13 mouse cellular contexts compared by ENCODE assay signal in genomic region chr11:28811874-28812273, GRCm38 (mm10). TPM values are rescaled to one million over a fixed set of nuclear protein-coding genes. Genes with fewer than 3 reads are reported as not detected.
DNase-seq lines count a peak whose midpoint lies in the region; ATAC-seq and TF ChIP-seq lines count a peak whose summit lies in the region.
"Had no signal": no experiment of that assay in that cellular context is flagged by ENCODE, and none has a peak within 500 bp of the region (broad histone marks: within the 10 kb centered on the region; RNA-seq: fewer than 3 reads in every experiment).

No protein-coding gene starts in this region.

- no peak overlapping the region for H3K27ac ChIP-seq in heart, embryonic 12.5 days (ENCODE audit: poor library complexity, severe bottlenecking)
- no peak overlapping the region for H3K27ac ChIP-seq in lung, embryonic 14.5 days (ENCODE audit: low read depth)
- no peak overlapping the region for H3K27ac ChIP-seq in intestine, postnatal 0 days (ENCODE audit: low read depth, low read length)
- no peak overlapping the region for H3K27ac ChIP-seq in hindbrain, embryonic 13.5 days
- H3K27ac ChIP-seq: limb, embryonic 10.5 days had no signal

- TF ChIP-seq CTCF in lung, embryonic 14.5 days (IDR thresholded peaks at IDR 0.05; ENCODE audit: low read depth): peak; percentile 40
- peak; percentile 66 for TF ChIP-seq CTCF in intestine, postnatal 0 days (IDR thresholded peaks at IDR 0.05; ENCODE audit: low read depth)

- WGBS in heart, embryonic 12.5 days: 64% methylated on average over 2 of the region's 2 CpGs
- WGBS in lung, embryonic 14.5 days: 68% methylated on average over 2 of the region's 2 CpGs
- 71% methylated on average over 2 of the region's 2 CpGs for WGBS in intestine, postnatal 0 days
- WGBS in hindbrain, embryonic 13.5 days: 85% methylated on average over 2 of the region's 2 CpGs

- no peak overlapping the region for H3K4me3 ChIP-seq in heart, embryonic 12.5 days
- no peak overlapping the region for H3K4me3 ChIP-seq in lung, embryonic 14.5 days (ENCODE audit: low read depth, low read length)
- H3K4me3 ChIP-seq in intestine, postnatal 0 days (ENCODE audit: low read depth, low read length): no peak overlapping the region
- no peak overlapping the region for H3K4me3 ChIP-seq in hindbrain, embryonic 13.5 days
- H3K4me3 ChIP-seq: erythroblast, embryonic 14.5 days; limb, embryonic 10.5 days had no signal

- peak; percentile 9 for DNase-seq in heart, postnatal 4 days
- DNase-seq in lung, embryonic 14.5 days: peak; percentile 5
- no peak for DNase-seq in lung, postnatal 4 days
- peak; percentile 48 for DNase-seq in NIH3T3 (ENCODE audit: low read depth)
- no peak for DNase-seq in B cell, adult 2 months
- DNase-seq: gastrocnemius, postnatal 10 days; kidney, postnatal 25 days; thymus, postnatal 4 days had no signal

- peaks cover 7% of the 10 kb centered on the region for H3K4me1 ChIP-seq in heart, embryonic 12.5 days (replicated peaks)
- H3K4me1 ChIP-seq in lung, embryonic 14.5 days (ENCODE audit: insufficient read depth): no peaks in the 10 kb centered on the region
- H3K4me1 ChIP-seq in intestine, postnatal 0 days (replicated peaks; ENCODE audit: control insufficient read depth, insufficient read depth, low read length): no peaks in the 10 kb centered on the region
- H3K4me1 ChIP-seq in hindbrain, embryonic 13.5 days (replicated peaks): no peaks in the 10 kb centered on the region
- H3K4me1 ChIP-seq: limb, embryonic 10.5 days had no signal

- no peaks in the 10 kb centered on the region for H3K36me3 ChIP-seq in heart, embryonic 12.5 days
- H3K36me3 ChIP-seq in lung, embryonic 14.5 days (ENCODE audit: insufficient read depth): no peaks in the 10 kb centered on the region
- no peaks in the 10 kb centered on the region for H3K36me3 ChIP-seq in intestine, postnatal 0 days (ENCODE audit: control insufficient read depth, insufficient read depth)
- H3K36me3 ChIP-seq in hindbrain, embryonic 13.5 days: no peaks in the 10 kb centered on the region
- H3K36me3 ChIP-seq: limb, embryonic 10.5 days had no signal

- H3K9ac ChIP-seq in heart, embryonic 12.5 days: no peak overlapping the region
- no peak overlapping the region for H3K9ac ChIP-seq in lung, embryonic 14.5 days
- no peak overlapping the region for H3K9ac ChIP-seq in intestine, postnatal 0 days (ENCODE audit: low read depth, low read length)
- no peak overlapping the region for H3K9ac ChIP-seq in hindbrain, embryonic 13.5 days

- H3K9me3 ChIP-seq in heart, embryonic 12.5 days (replicated peaks): no peaks in the 10 kb centered on the region
- H3K9me3 ChIP-seq in lung, embryonic 14.5 days (ENCODE audit: low read depth, low read length): no peaks in the 10 kb centered on the region
- H3K9me3 ChIP-seq in intestine, postnatal 0 days (ENCODE audit: control insufficient read depth): no peaks in the 10 kb centered on the region
- H3K9me3 ChIP-seq in hindbrain, embryonic 13.5 days: no peaks in the 10 kb centered on the region
- H3K9me3 ChIP-seq: limb, embryonic 10.5 days had no signal

- no peak overlapping the region for H3K4me2 ChIP-seq in heart, embryonic 12.5 days
- H3K4me2 ChIP-seq in lung, embryonic 14.5 days: no peak overlapping the region
- no peak overlapping the region for H3K4me2 ChIP-seq in intestine, postnatal 0 days (replicated peaks; ENCODE audit: low read depth)
- H3K4me2 ChIP-seq in hindbrain, embryonic 13.5 days: no peak overlapping the region

- ATAC-seq in heart, embryonic 12.5 days (ENCODE audit: insufficient number of reproducible peaks, low FRiP score): no peak
- ATAC-seq in lung, embryonic 14.5 days (ENCODE audit: insufficient read depth): no peak
- no peak for ATAC-seq in intestine, postnatal 0 days
- no peak for ATAC-seq in hindbrain, embryonic 13.5 days (ENCODE audit: low FRiP score)

- no peaks in the 10 kb centered on the region for H3K27me3 ChIP-seq in heart, embryonic 12.5 days (replicated peaks)
- H3K27me3 ChIP-seq in lung, embryonic 14.5 days (ENCODE audit: insufficient read depth, low read length): no peaks in the 10 kb centered on the region
- H3K27me3 ChIP-seq in intestine, postnatal 0 days (replicated peaks; ENCODE audit: control insufficient read depth, insufficient read depth, low read length): no peaks in the 10 kb centered on the region
- H3K27me3 ChIP-seq in hindbrain, embryonic 13.5 days: no peaks in the 10 kb centered on the region

RNA-seq across cellular contexts. Expression of gene Efemp1, which starts 41.1 kb away (rescaled TPM):
- total RNA-seq in heart, postnatal 4 days (2021): 10 to 100 TPM; 12.6 to 14.3 TPM
- 12.8 and 14.4 TPM in 2 replicates for polyA plus RNA-seq in heart, embryonic 12.5 days (2016; fragmentation: Nextera tagmentation; extraction: Ambion mirVana)
- polyA plus RNA-seq in lung, embryonic 14.5 days (2014; fragmentation: Nextera tagmentation; extraction: Ambion mirVana): 9.5 and 9.6 TPM in 2 replicates
- polyA plus RNA-seq in intestine, postnatal 0 days (2015; fragmentation: Nextera tagmentation; extraction: Ambion mirVana): 8.3 and 11.5 TPM in 2 replicates
- 3.2 and 6.2 TPM in 2 replicates for polyA plus RNA-seq in hindbrain, embryonic 13.5 days (2015; fragmentation: Nextera tagmentation; extraction: Ambion mirVana)
- polyA plus RNA-seq: erythroblast, embryonic 14.5 days had no signal

Comparison
In these comparisons a context has a peak if more than half of its experiments do, and no peak if none do; other contexts are left out.
1. DNase-seq: peak in heart, postnatal 4 days (single experiment), lung, embryonic 14.5 days (single experiment) and NIH3T3 (single experiment); none in lung, postnatal 4 days (0 of 2) and B cell, adult 2 months (0 of 2).